Mouse (Mus musculus) heart, embryonic 14.5 days (tissue): ENCODE data around the gene Myl9. TPM values are rescaled to one million over a fixed set of nuclear protein-coding genes. Genes with fewer than 3 reads are reported as not detected.

Experiments used
- ATAC-seq: fragments of 200-750 bp; cut with Nextera tagmentation; 2 replicates; pipeline ENCODE4 v1.8.0; 2017; ENCODE audit warnings: low read depth, moderate TSS enrichment; ENCODE audit not compliant: insufficient number of reproducible peaks, insufficient read depth, low FRiP score
- H3K27ac ChIP-seq, 2 experiments: fragments of 200-500 bp in 1 of 2; fragments of 300-500 bp in 1 of 2; sonication (generic) in 1 of 2; replicated peaks in 1 of 2; 2 replicates each; pipeline ENCODE4 v1.5.1; 2012 to 2014; ENCODE audit warnings: low read depth in 2 of 2, low read length in 2 of 2, control low read depth in 1 of 2, mild to moderate bottlenecking in 1 of 2, mixed read lengths in 1 of 2; ENCODE audit not compliant: control insufficient read depth in 1 of 2, insufficient read depth in 1 of 2
- H3K27me3 ChIP-seq: fragments of 300-500 bp; sonication (generic); 2 replicates; pipeline ENCODE4 v1.6.1; 2014; ENCODE audit warnings: mild to moderate bottlenecking, low read length, control low read depth; ENCODE audit not compliant: control insufficient read depth, insufficient read depth
- H3K36me3 ChIP-seq: fragments of 300-500 bp; sonication (generic); 2 replicates; pipeline ENCODE4 v1.6.1; 2014; ENCODE audit warnings: mild to moderate bottlenecking, control low read depth, low read length, mixed read lengths; ENCODE audit not compliant: control insufficient read depth, insufficient read depth
- H3K4me1 ChIP-seq, 2 experiments: fragments of 200-500 bp in 1 of 2; fragments of 300-500 bp in 1 of 2; sonication (generic) in 1 of 2; 2 replicates each; pipeline ENCODE4 v1.6.1; 2012 to 2014; ENCODE audit warnings: low read length in 2 of 2, control low read depth in 1 of 2, mixed read lengths in 1 of 2; ENCODE audit not compliant: control insufficient read depth in 2 of 2, insufficient read depth in 2 of 2
- H3K4me2 ChIP-seq: fragments of 300-500 bp; sonication (generic); 2 replicates; pipeline ENCODE4 v1.6.1; 2014; ENCODE audit warnings: mild to moderate bottlenecking, low read length
- H3K4me3 ChIP-seq, 2 experiments: fragments of 200-500 bp in 1 of 2; fragments of 300-500 bp in 1 of 2; sonication (generic) in 1 of 2; 2 replicates each; pipeline ENCODE4 v1.5.1; 2012 to 2014; ENCODE audit warnings: low read length in 2 of 2, mild to moderate bottlenecking in 2 of 2, control low read depth in 1 of 2, low read depth in 1 of 2, moderate library complexity in 1 of 2; ENCODE audit not compliant: control insufficient read depth in 1 of 2, insufficient read depth in 1 of 2
- H3K9ac ChIP-seq: fragments of 300-500 bp; sonication (generic); 2 replicates; pipeline ENCODE4 v1.6.1; 2014; ENCODE audit warnings: mild to moderate bottlenecking, low read length
- H3K9me3 ChIP-seq: fragments of 300-500 bp; sonication (generic); 2 replicates; pipeline ENCODE4 v1.6.1; 2016; ENCODE audit warnings: low read length, control low read depth; ENCODE audit not compliant: control insufficient read depth
- WGBS: fragments of 180-500 bp; shearing (Covaris S2); extraction: QIAGEN DNeasy Blood & Tissue Kit; methylation state at CpG from one replicate; pipeline ENCODE4 v1.1.7; 2014; 5-methylcytosine and 5-hydroxymethylcytosine counted together
- polyA plus RNA-seq: library from polyadenylated mRNA; unstranded; fragments of >200 nt; fragmentation: Nextera tagmentation; extraction: Ambion mirVana; gene quantifications from 2 replicates; pipeline ENCODE4 v1.2.1, GENCODE M21; 2014

Myl9 gene
- polyA plus RNA-seq, 1 experiment from 2014 or later: 2,167 TPM

- H3K4me1 ChIP-seq: peaks cover 27 to 29% of the 10 kb centered on the region in 2 experiments
- peak overlapping the region; percentile 88 for H3K9ac ChIP-seq
- peak overlapping the region; percentile 92 to 99 for H3K27ac ChIP-seq
- no peak for ATAC-seq
- peak overlapping the region; percentile 54 to 58 for H3K4me3 ChIP-seq
- H3K36me3 ChIP-seq: peaks cover 12% of the 10 kb centered on the region
- H3K27me3 ChIP-seq: no peaks in the 10 kb centered on the region
- peak overlapping the region; percentile 72 for H3K4me2 ChIP-seq
- 69% methylated on average over 13 of the region's 13 CpGs for WGBS
- H3K9me3 ChIP-seq: no peaks in the 10 kb centered on the region
These were observed 1.0 kb upstream of the Myl9 start for GRCm38 (mm10) chr2:156774035-156774737.

GRCm38 (mm10) chr2:156775455-156776435 lies 525 bp downstream of the Myl9 start:
- peak overlapping the region; percentile 72 for H3K4me2 ChIP-seq
- peaks cover 30 to 39% of the 10 kb centered on the region in 2 experiments for H3K4me1 ChIP-seq
- peak overlapping the region; percentile 88 for H3K9ac ChIP-seq
- H3K27ac ChIP-seq: peak overlapping the region; percentile 92 to 94
- H3K9me3 ChIP-seq: no peaks in the 10 kb centered on the region
- no peaks in the 10 kb centered on the region for H3K27me3 ChIP-seq
- 21% methylated on average over 17 of the region's 17 CpGs for WGBS
- H3K36me3 ChIP-seq: peaks cover 22% of the 10 kb centered on the region
- peak overlapping the region; percentile 54 to 58 for H3K4me3 ChIP-seq
- no peak for ATAC-seq

GRCm38 (mm10) chr2:156776907-156777306 lies 1.7 kb downstream of the Myl9 start:
- Histone ChIP-seq H3K36me3 (peaks cover 33% of the 10 kb centered on the region), H3K4me1 (peaks cover 30 to 42% of the 10 kb centered on the region in 2 experiments), H3K9me3 (no peaks in the 10 kb centered on the region), H3K4me2 (peak overlapping the region; percentile 72), H3K27me3 (no peaks in the 10 kb centered on the region), H3K27ac (peak overlapping the region in 1 of 2 experiments; percentile 49; a peak in 2 of 4 replicates), H3K4me3 (peak overlapping the region; percentile 39 to 40), H3K9ac (peak overlapping the region; percentile 67)
- 68% methylated on average over 2 of the region's 2 CpGs for WGBS
- no peak for ATAC-seq

- H3K9me3 ChIP-seq: no peaks in the 10 kb centered on the region
- peaks cover 38% of the 10 kb centered on the region for H3K36me3 ChIP-seq
- peak overlapping the region; percentile 67 for H3K9ac ChIP-seq
- peak overlapping the region in 1 of 2 experiments; percentile 49; a peak in 2 of 4 replicates for H3K27ac ChIP-seq
- peak overlapping the region; percentile 72 for H3K4me2 ChIP-seq
- no peak for ATAC-seq
- peak overlapping the region; percentile 39 to 40 for H3K4me3 ChIP-seq
- H3K4me1 ChIP-seq: peaks cover 30 to 42% of the 10 kb centered on the region in 2 experiments
- no peaks in the 10 kb centered on the region for H3K27me3 ChIP-seq
- 21% methylated on average over 7 of the region's 7 CpGs for WGBS
These were observed 2.2 kb downstream of the Myl9 start for GRCm38 (mm10) chr2:156777326-156778004.

- H3K4me3 ChIP-seq: 0 out of 4 replicates have a peak overlapping the region, but pooled peaks of 1 of the 2 experiments have one; percentile 3
- WGBS: 69% methylated on average over 8 of the region's 8 CpGs
- no peak for ATAC-seq
- peaks cover 36 to 50% of the 10 kb centered on the region in 2 experiments for H3K4me1 ChIP-seq
- no peaks in the 10 kb centered on the region for H3K27me3 ChIP-seq
- no peaks in the 10 kb centered on the region for H3K9me3 ChIP-seq
- H3K27ac ChIP-seq: no peak overlapping the region
- peaks cover 38% of the 10 kb centered on the region for H3K36me3 ChIP-seq
- H3K9ac ChIP-seq: peak overlapping the region; percentile 54; the same call in 1 of the 2 replicates
- peak overlapping the region; percentile 72 for H3K4me2 ChIP-seq
These were observed 3.4 kb downstream of the Myl9 start for GRCm38 (mm10) chr2:156778571-156778970.

GRCm38 (mm10) chr2:156779036-156779435 lies 3.8 kb downstream of the Myl9 start:
- H3K27me3 ChIP-seq: no peaks in the 10 kb centered on the region
- 0 out of 2 replicates have a peak overlapping the region, but pooled peaks have one; percentile 54 for H3K9ac ChIP-seq
- 39% methylated on average over 5 of the region's 5 CpGs for WGBS
- H3K4me3 ChIP-seq: 0 out of 4 replicates have a peak overlapping the region, but pooled peaks of 1 of the 2 experiments have one; percentile 1
- no peak for ATAC-seq
- no peaks in the 10 kb centered on the region for H3K9me3 ChIP-seq
- peaks cover 37 to 54% of the 10 kb centered on the region in 2 experiments for H3K4me1 ChIP-seq
- peak overlapping the region; percentile 72 for H3K4me2 ChIP-seq
- peaks cover 38% of the 10 kb centered on the region for H3K36me3 ChIP-seq
- no peak overlapping the region for H3K27ac ChIP-seq

GRCm38 (mm10) chr2:156779488-156779887 lies 4.3 kb downstream of the Myl9 start:
- Histone ChIP-seq H3K27ac (no peak overlapping the region), H3K9me3 (no peaks in the 10 kb centered on the region), H3K36me3 (peaks cover 38% of the 10 kb centered on the region), H3K4me3 (0 out of 4 replicates have a peak overlapping the region, but pooled peaks of 1 of the 2 experiments have one; percentile 1), H3K4me2 (peak overlapping the region; percentile 72), H3K27me3 (no peaks in the 10 kb centered on the region), H3K9ac (0 out of 2 replicates have a peak overlapping the region, but pooled peaks have one; percentile 54), H3K4me1 (peaks cover 37 to 55% of the 10 kb centered on the region in 2 experiments)
- 54% methylated on average over 2 of the region's 2 CpGs for WGBS
- ATAC-seq: no peak
